Mouse (Mus musculus) cerebellum, adult 9-10 months (tissue): ENCODE results near the gene Cmbl.

Experiments used
- DNase-seq: peaks from one replicate; pipeline ENCODE4 v3.0.0; 2022

The Cmbl gene

GRCm38 (mm10) chr15:31628180-31628579 is 63.0 kb downstream of the Cmbl start:
- DNase-seq: no peak

GRCm38 (mm10) chr15:31629556-31629955 is 64.4 kb downstream of the Cmbl start:
- DNase-seq: no peak

GRCm38 (mm10) chr15:31631396-31631858 is 66.2 kb downstream of the Cmbl start:
- no peak for DNase-seq

- DNase-seq: no peak
Measured at GRCm38 (mm10) chr15:31632478-31632877, 67.3 kb downstream of the Cmbl start.

- DNase-seq: no peak
Measured at GRCm38 (mm10) chr15:31634582-31634981, 69.4 kb downstream of the Cmbl start.

GRCm38 (mm10) chr15:31636091-31636595 is 71.0 kb downstream of the Cmbl start:
- DNase-seq: no peak
